Mouse (Mus musculus): ENCODE measurements around the gene Tor3a. TPM values are rescaled to one million over a fixed set of nuclear protein-coding genes. Genes with fewer than 3 reads are reported as not detected.
"Not testable (repeated sequence)": the region's sequence is repeated elsewhere in the genome, so short reads cannot be mapped to it uniquely, and the experiment has no call there.

Tor3a gene
- polyA plus RNA-seq, 1 experiment from 2014 or later = 3.3 TPM

- Histone ChIP-seq H3K4me3 (no peak overlapping the region), H3K4me1 (0 out of 2 replicates have a peak, but pooled peaks cover 10% of the 10 kb centered on the region), H3K9me3 (no peaks in the 10 kb centered on the region), H3K27me3 (replicated peaks) (no peaks in the 10 kb centered on the region), H3K36me3 (no peaks in the 10 kb centered on the region), H3K4me2 (replicated peaks) (no peak overlapping the region), H3K27ac (no peak overlapping the region), H3K9ac (no peak overlapping the region)
- 88% methylated on average over 23 of the region's 23 CpGs for WGBS
- ATAC-seq (ENCODE audit: low FRiP score, low read depth) = no peak
These were observed 6.8 kb downstream of the Tor3a start for GRCm38 (mm10) chr1:156667141-156667926.

DNA sequence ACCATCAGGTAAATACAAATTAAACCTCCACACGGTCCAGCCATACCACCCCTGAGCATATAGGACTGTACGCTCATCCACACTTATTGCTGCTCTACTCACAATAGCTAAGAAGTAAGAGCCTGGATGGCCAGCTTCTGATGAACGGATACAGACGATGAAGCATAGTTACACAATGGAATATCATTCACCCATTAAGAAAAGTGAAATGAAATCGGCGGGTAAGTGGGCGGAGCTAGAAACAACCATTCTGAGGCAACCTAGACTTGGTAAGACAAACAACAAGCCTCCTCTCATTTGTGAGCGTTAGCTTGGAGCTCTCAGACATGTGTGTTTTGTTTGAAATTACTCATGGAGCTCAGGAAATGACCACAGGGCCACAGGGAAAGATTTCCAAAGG lies 8.4 kb downstream of the Tor3a start:
- Histone ChIP-seq H3K27ac (no peak overlapping the region), H3K36me3 (peaks cover 4% of the 10 kb centered on the region), H3K4me3 (no peak overlapping the region), H3K4me1 (0 out of 2 replicates have a peak, but pooled peaks cover 10% of the 10 kb centered on the region), H3K27me3 (replicated peaks) (no peaks in the 10 kb centered on the region), H3K4me2 (replicated peaks) (no peak overlapping the region), H3K9ac (no peak overlapping the region), H3K9me3 (no peaks in the 10 kb centered on the region)
- 92% methylated on average over 8 of the region's 8 CpGs for WGBS
- ATAC-seq (ENCODE audit: low FRiP score, low read depth) = no peak

- not testable (repeated sequence) for H3K9me3 ChIP-seq; H3K4me3 ChIP-seq; H3K4me1 ChIP-seq; H3K27ac ChIP-seq; H3K4me2 ChIP-seq (replicated peaks); H3K27me3 ChIP-seq (replicated peaks); H3K36me3 ChIP-seq; ATAC-seq (ENCODE audit: low FRiP score, low read depth); H3K9ac ChIP-seq
- 74% methylated on average over 21 of the region's 21 CpGs for WGBS
These were observed 13.4 kb downstream of the Tor3a start for GRCm38 (mm10) chr1:156660660-156661236.

GRCm38 (mm10) chr1:156659906-156660659 lies 14.1 kb downstream of the Tor3a start:
- H3K4me2 ChIP-seq (replicated peaks) = no peak overlapping the region
- no peaks in the 10 kb centered on the region for H3K9me3 ChIP-seq
- WGBS = 89% methylated on average over 13 of the region's 13 CpGs
- no peaks in the 10 kb centered on the region for H3K4me1 ChIP-seq
- no peak overlapping the region for H3K4me3 ChIP-seq
- no peak overlapping the region for H3K27ac ChIP-seq
- H3K9ac ChIP-seq = no peak overlapping the region
- ATAC-seq (ENCODE audit: low FRiP score, low read depth) = no peak
- H3K36me3 ChIP-seq = peaks cover 4% of the 10 kb centered on the region
- no peaks in the 10 kb centered on the region for H3K27me3 ChIP-seq (replicated peaks)

DNA sequence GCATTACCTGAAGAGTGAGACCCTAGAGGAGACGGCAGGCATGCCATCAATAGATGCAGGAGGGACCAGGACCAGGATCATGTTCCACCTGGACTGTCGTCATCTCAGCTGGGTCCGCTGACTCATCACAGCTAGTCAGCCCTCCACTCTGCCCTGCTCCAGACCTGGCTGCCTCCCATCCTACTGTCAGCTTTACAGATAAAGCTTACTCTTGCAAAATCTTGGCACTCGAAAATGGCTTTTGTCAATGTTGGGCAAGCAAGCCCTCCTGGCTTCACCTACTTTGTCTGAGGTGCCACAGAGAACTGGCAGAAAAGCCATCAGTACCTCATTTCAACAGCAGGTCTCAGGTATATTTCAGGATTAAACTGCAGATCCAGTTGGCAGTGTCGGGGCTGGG lies 15.5 kb downstream of the Tor3a start:
- H3K9me3 ChIP-seq = no peaks in the 10 kb centered on the region
- no peak overlapping the region for H3K9ac ChIP-seq
- peaks cover 4% of the 10 kb centered on the region for H3K36me3 ChIP-seq
- H3K4me2 ChIP-seq (replicated peaks) = no peak overlapping the region
- H3K4me3 ChIP-seq = no peak overlapping the region
- H3K27ac ChIP-seq = no peak overlapping the region
- no peak for ATAC-seq (ENCODE audit: low FRiP score, low read depth)
- WGBS = 89% methylated on average over 5 of the region's 5 CpGs
- H3K27me3 ChIP-seq (replicated peaks) = no peaks in the 10 kb centered on the region
- no peaks in the 10 kb centered on the region for H3K4me1 ChIP-seq

DNA sequence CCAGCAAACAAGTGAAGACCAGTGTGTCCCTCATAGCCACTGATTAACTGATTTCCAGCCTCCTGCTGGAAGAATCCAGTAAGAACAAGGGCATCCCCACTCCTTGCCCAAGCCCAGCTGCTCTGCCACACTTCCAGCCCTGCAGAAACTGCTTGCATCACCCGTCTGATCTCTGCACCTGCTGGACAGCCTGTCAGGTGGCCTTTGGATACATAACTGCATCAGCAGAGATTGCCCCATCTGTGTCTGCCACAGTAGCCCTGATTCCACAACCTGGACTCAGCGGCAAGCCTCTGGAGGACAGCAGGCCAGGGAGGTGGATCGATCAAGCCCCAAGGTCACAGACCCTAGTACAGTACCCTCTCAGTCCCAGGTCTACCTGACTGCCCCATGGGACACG lies 16.6 kb downstream of the Tor3a start:
- Histone ChIP-seq H3K4me2 (replicated peaks) (no peak overlapping the region), H3K27me3 (replicated peaks) (no peaks in the 10 kb centered on the region), H3K27ac (no peak overlapping the region), H3K36me3 (peaks cover 4% of the 10 kb centered on the region), H3K4me1 (no peaks in the 10 kb centered on the region), H3K9ac (no peak overlapping the region), H3K9me3 (no peaks in the 10 kb centered on the region), H3K4me3 (no peak overlapping the region)
- ATAC-seq (ENCODE audit: low FRiP score, low read depth) = no peak
- WGBS = 93% methylated on average over 4 of the region's 4 CpGs

DNA sequence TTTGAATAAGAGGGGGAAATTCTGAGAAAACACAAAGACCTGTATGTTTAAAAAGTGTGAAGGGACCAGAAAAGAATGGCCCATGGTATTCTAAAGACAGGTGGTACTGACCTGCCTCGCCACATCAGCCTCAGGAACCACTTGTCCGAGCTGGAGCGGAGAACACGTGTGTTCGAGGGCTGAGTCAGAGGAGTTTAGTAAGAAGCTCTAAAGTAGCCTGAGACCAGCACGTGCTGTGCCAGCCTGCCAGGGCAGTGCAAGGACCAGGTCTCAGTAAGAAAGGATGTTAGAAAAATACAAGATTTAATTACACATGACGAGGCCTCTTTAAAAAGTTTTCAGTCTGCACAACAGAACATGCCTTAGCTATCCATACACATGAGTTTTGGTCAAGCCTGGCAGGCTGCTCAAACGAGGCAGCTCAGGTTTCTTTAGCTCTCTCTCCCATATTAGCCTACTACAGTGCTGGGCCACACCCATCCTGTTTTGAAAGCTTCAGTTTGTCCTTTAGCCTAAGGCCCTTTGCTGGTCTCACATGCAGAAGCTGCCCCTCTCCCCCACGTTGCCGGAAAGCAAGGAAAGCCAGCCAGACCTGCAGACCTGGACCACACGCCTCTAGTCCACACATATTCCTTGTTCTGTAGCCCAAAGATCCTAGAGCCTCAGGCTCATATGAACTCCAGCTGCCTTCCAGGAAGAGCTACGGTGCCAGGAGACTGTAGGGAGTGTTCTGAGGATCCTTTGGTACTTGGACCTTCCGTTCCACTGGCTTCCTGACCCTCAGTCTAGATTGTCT lies 19.2 kb downstream of the Tor3a start:
- Histone ChIP-seq H3K9me3 (no peaks in the 10 kb centered on the region), H3K4me3 (no peak overlapping the region), H3K27me3 (replicated peaks) (no peaks in the 10 kb centered on the region), H3K36me3 (no peaks in the 10 kb centered on the region; the same call in 1 of the 2 replicates), H3K4me1 (no peaks in the 10 kb centered on the region), H3K27ac (no peak overlapping the region), H3K9ac (no peak overlapping the region), H3K4me2 (replicated peaks) (no peak overlapping the region)
- 83% methylated on average over 13 of the region's 13 CpGs for WGBS
- no peak for ATAC-seq (ENCODE audit: low FRiP score, low read depth)

GRCm38 (mm10) chr1:156652189-156652822 lies 21.9 kb downstream of the Tor3a start:
- Histone ChIP-seq H3K27ac (no peak overlapping the region), H3K4me2 (replicated peaks) (no peak overlapping the region), H3K4me3 (no peak overlapping the region), H3K9ac (no peak overlapping the region), H3K4me1 (no peaks in the 10 kb centered on the region), H3K9me3 (no peaks in the 10 kb centered on the region), H3K27me3 (replicated peaks) (no peaks in the 10 kb centered on the region), H3K36me3 (no peaks in the 10 kb centered on the region)
- 67% methylated on average over 6 of the region's 6 CpGs for WGBS
- ATAC-seq (ENCODE audit: low FRiP score, low read depth) = no peak

DNA sequence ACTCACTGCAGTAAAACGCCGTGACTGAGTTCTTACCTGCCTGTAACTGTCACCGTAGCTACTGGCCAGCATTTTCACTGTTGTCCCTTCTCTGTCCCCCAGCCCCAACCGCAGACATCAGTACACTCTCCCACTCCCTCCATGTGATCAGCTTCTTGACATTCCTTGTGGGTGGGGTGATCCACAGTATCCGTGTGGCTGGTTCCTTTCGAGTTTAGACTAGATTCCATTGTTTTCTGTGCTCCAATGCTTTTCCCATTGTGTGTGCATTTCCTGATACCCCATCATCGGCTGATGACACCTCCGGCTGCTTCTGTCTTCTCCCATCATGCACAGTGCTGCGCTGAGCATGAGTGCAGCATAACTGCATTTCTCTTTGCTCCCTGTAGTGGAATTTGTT lies 23.5 kb downstream of the Tor3a start:
- no peaks in the 10 kb centered on the region for H3K4me1 ChIP-seq
- H3K9ac ChIP-seq = no peak overlapping the region
- ATAC-seq (ENCODE audit: low FRiP score, low read depth) = no peak
- H3K4me3 ChIP-seq = no peak overlapping the region
- H3K9me3 ChIP-seq = no peaks in the 10 kb centered on the region
- no peaks in the 10 kb centered on the region for H3K27me3 ChIP-seq (replicated peaks)
- H3K36me3 ChIP-seq = no peaks in the 10 kb centered on the region
- H3K4me2 ChIP-seq (replicated peaks) = no peak overlapping the region
- H3K27ac ChIP-seq = no peak overlapping the region
- WGBS = 78% methylated on average over 9 of the region's 9 CpGs

DNA sequence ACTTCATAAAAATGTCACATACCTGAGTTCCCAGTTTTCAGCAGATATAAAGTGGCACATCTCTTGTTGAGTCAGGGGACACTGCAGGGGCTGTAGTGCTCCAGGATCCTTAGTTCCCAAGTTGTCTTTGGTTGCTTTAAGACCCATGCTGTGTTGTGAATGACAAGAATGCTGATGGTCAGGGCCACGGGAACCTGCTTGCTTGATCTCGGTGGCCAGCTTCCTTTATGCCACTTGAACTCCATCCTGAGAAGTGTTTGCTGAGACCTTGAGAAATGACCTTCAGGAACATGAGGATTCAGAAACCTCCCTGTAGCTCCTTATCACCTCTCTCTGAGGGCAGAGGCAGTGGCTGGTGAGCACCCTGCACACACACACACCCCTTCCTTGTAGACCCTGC lies 25.5 kb downstream of the Tor3a start:
- no peak overlapping the region for H3K4me2 ChIP-seq (replicated peaks)
- H3K9me3 ChIP-seq = no peaks in the 10 kb centered on the region
- H3K36me3 ChIP-seq = no peaks in the 10 kb centered on the region
- H3K4me1 ChIP-seq = no peaks in the 10 kb centered on the region
- 23% methylated on average over 2 of the region's 2 CpGs for WGBS
- no peak overlapping the region for H3K4me3 ChIP-seq
- H3K27me3 ChIP-seq (replicated peaks) = no peaks in the 10 kb centered on the region
- no peak overlapping the region for H3K9ac ChIP-seq
- no peak for ATAC-seq (ENCODE audit: low FRiP score, low read depth)
- no peak overlapping the region for H3K27ac ChIP-seq

DNA sequence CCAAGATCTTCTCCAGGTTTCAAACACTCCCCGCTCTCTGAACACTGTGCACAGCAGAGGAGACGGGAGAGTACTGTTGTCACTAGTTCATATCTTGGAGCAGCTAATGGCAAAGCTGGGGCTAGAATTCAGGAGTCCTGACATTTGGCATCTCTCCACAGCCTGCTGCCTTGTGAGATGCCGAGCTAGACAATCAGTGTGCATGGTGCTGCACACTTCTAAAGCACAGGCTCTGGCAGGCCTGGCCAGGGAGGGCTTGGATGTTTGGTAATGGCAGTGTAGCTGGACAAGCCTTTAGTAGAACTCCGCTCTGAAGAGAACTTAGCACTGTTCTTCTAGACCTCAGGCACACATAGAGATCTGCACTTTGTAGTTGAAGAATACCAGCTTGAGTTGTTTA lies 28.2 kb downstream of the Tor3a start:
- Histone ChIP-seq H3K9me3 (no peaks in the 10 kb centered on the region), H3K4me1 (no peaks in the 10 kb centered on the region), H3K4me3 (no peak overlapping the region), H3K9ac (no peak overlapping the region), H3K27me3 (replicated peaks) (no peaks in the 10 kb centered on the region), H3K36me3 (peaks cover 21% of the 10 kb centered on the region), H3K27ac (no peak overlapping the region), H3K4me2 (replicated peaks) (no peak overlapping the region)
- ATAC-seq (ENCODE audit: low FRiP score, low read depth) = no peak
- WGBS = 92% methylated on average over 4 of the region's 4 CpGs
